Mouse (Mus musculus) granulocyte monocyte progenitor cell, adult 5-6 weeks (primary cell): ENCODE data around the gene Rubcnl. TPM values are rescaled to one million over a fixed set of nuclear protein-coding genes. Genes with fewer than 3 reads are reported as not detected.
A peak's percentile ranks its signal among the peaks of the same experiment; 100 is the strongest.

Experiments used
- ATAC-seq: replicated peaks from 2 replicates; pipeline ENCODE4 v1.8.0; 2016; ENCODE audit warnings: mild to moderate bottlenecking, moderate TSS enrichment, inconsistent platforms; ENCODE audit not compliant: poor library complexity, severe bottlenecking
- total RNA-seq, 2 experiments: library from RNA; stranded (forward) in 1 of 2; stranded (reverse) in 1 of 2; fragments of 200-712, 200-1000 nt in 1 of 2; fragments of >200 nt in 1 of 2; fragmentation: Nextera tagmentation in 1 of 2; gene quantifications; 2 replicates each; pipeline ENCODE4 v1.2.3; 2014 to 2017

Gene Rubcnl
- total RNA-seq, 2 experiments from 2014 or later = 0.93 to 4.6 TPM

DNA sequence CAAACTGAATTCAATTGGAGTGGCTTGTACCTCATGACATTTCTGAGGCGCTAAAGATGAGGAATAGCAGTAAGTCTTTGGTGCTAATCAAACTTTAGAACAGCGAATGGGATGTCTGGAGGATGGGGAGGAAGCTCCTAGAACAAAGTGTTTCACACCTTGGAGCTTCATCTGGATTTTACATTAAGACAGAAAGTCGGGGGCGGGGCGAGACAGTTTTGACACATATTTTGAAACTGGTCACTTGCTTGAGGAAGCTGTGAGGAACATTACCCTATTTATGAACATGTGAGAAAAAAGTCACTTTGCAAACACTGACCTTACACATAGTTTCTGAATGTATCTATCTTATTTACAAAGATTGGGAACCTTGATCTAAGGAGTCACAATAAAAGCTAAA lies 49.4 kb downstream of the Rubcnl start:
- no peak for ATAC-seq

DNA sequence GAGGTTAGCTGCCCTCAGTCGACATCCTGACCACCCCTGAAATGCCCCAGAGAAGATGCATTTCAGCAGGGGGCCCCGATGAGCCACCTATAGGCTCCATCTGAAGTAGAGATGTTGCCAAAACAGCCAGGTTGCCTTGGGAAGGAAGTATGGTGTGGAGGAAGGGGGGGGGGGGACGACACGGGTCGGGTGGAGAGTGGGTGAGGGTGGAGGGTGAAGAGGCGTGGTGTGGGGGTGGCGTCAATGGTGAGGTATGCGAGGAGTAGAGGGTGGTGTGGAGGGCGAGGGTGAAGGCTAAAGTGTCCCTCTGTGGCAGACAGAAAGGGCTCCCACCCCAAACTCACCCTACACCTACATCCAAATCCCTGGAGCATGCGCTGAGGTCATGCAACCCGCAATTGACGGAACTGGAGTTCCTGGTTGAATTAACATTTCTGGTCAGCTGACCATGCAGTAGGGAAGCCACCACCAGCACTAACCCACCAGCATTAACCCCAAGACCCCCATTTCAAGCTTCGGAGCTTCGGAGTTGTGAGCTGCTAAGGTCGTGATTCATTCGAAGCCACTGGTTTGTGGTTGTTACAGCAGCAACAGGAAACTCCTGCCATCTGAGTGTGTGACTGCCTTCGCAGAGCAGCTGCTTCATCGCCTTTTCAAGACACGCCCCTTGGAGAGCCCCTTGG lies 52.7 kb downstream of the Rubcnl start:
- peak; percentile 60 for ATAC-seq

DNA sequence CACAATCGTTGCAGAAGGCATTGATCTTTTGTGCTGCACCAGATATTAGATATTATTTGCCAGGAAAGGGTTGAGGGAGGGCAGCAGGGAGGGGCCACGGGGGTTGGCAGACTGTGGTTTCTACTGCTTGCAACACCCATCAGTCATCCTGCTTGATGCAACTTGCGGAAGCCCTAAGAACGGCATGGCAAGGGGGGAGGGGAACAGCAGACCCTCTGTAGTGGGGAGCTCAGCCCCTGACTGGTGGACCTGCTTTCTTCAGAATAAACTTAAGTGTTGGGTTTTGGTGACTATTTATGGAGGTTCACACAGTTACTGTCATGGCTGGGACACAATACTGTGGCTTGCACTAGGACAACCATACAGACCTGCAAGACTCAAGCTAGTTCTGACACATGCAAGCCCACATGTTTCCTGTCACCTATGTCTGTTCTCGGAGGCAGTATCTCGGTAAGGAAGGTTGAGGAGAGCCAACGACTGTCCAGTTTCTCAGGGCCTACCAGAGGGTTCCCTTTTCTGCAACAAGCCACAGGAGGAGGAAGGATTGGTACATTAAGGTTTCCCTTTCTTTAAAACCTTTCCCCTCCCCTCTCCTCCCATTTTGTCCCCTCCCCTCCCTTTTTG lies 53.6 kb downstream of the Rubcnl start:
- peak; percentile 76 for ATAC-seq

DNA sequence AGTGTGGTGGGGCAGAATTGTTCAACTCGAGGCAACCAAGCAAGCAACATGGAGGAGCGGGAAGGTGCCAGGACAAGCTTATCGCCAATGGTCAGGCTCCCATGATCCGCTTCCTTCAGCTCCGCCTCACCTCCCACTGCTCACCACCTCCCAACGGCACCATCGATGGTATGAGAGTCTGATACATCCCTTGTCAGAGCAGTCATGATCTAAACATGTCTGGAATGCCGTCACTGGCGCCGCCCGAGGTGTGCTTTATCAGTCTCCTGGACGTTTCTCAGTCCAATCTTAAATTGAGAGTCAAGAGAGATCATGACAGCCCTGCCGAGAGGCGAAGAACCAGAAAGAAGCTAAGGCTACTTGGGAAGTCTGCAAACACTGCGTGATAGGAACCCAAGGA lies 55.3 kb downstream of the Rubcnl start:
- no peak for ATAC-seq

DNA sequence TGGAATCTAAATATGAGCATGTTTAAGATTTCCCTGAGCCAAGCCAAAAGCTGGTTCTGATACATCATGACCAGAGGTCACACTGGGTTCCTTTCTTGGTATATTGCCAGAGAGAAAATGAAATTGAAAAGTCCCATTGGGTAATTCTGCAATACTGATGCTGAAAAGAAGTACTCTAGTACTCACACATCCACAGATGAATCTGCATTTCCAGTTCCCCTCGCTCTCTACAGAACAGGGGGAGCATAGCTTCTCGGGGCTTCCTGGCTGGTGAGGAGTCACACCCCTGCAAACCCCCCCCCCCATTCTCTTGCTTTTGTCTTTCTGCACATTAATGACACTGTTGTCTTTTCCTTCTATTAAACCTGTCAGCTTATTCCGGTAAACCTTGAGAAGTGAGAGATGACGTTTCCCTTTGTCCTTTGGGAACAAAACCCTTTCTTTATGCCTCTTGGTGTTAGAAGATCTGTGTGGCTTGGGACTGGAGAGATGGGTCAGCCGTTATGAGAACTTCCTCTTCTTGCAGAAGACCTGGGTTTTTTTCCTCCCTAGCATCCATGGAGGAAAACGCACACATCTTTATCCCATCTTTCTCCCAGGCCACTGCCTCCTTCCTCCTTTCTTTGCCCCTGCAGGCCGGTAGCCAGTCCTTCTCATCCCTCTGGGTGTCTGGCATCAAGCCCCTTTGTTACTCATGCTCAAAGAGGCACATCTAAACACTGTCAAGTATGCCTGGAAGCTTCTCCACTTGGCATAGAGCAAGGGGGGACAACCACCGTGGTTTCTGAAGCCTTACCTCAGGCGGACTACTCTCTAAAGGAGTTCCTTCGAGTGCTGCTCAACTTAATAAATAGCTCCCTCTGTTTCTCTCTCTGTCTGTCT lies 59.7 kb downstream of the Rubcnl start:
- peak; percentile 77 for ATAC-seq

DNA sequence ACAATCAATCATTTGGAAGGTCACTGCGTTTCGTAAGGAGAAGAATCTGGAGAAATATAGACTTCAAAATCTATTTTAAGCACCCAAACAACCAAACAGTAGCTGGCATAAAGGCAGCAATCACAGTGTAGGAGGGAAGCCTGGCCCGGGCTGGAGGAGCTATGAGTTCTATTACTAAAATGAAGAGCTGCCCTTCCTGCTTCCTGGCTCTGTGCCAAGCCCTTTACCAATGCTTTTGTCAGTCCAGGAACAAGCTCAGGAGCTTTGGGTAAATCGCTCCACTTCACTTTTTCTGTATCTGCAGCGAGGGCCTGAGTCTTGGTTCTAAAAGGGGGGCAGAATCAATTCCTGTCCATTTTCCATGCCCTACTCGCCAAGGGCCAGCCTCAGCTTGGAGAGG lies 62.1 kb downstream of the Rubcnl start:
- ATAC-seq = 0 out of 2 replicates have a peak, but pooled peaks have one; percentile 15

Other genes with a start within 250 kb of the Rubcnl start
- 11.3 and 12.1 TPM in 2 replicates for gene Lrch1, start 68.2 kb upstream of the Rubcnl start, total RNA-seq (2014; fragmentation: Nextera tagmentation)
- gene Lrch1, start 68.2 kb upstream of the Rubcnl start, total RNA-seq (2017) = 12.3 and 12.4 TPM in 2 replicates
- not detected in 2 replicates for gene Lrrc63, start 114.9 kb downstream of the Rubcnl start, total RNA-seq (2014; fragmentation: Nextera tagmentation)
- gene Lrrc63, start 114.9 kb downstream of the Rubcnl start, total RNA-seq (2017) = not detected in 2 replicates
- 450 and 461 TPM in 2 replicates for gene Lcp1, start 115.1 kb downstream of the Rubcnl start, total RNA-seq (2014; fragmentation: Nextera tagmentation)
- gene Lcp1, start 115.1 kb downstream of the Rubcnl start, total RNA-seq (2017) = 316 and 346 TPM in 2 replicates
- gene Cpb2, start 226.3 kb downstream of the Rubcnl start, total RNA-seq (2014; fragmentation: Nextera tagmentation) = not detected in 2 replicates
- gene Cpb2, start 226.3 kb downstream of the Rubcnl start, total RNA-seq (2017) = not detected in 2 replicates